Mouse (Mus musculus) mature B cell (primary cell): ENCODE results near the gene Col6a6.

Experiments used
- in situ Hi-C: fragments of 300-500 bp; cut with MboI; formaldehyde crosslinking; loops from 2 replicates; pipeline ENCODE4 v1.14.3; 2019

The Col6a6 gene

DNA sequence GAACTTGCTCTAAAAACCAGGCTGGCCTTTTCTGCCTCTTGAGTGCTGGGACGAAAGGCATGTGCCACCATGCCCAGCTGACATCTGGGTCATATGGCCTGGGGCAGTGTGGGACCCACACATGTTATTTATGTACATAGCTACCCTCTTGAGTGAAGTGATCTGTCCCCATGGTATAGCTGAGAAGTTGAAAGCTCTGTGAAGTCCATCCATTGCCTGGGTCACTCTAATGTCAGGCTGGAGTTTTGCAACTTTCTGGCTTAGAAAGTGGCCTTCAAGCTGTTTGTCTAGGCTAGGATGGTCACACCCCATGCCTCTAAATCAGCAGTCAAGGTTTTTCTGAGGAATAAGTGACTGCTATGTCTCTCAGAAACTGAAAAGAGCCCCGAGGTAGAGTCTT lies 155.9 kb downstream of the Col6a6 start:
- in situ Hi-C loops: no loop called here

DNA sequence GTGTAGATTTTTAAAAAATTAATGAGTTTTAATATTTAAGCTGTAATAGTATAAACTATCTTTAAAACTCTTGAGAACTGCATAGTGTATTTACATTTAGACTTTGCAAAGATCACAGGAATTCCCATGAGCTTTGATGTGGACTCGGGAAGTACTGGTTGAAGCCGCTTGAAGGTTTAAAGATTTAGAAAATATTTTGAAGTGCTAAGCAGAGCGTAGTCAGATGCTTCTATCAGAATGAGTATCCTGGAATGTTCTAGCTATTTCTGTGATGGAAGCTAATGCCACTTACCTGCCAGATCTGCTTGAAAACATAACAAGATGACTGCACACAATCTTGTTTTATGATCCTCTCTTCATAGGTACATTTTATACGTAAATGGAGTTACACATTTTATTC lies 157.0 kb downstream of the Col6a6 start:
- in situ Hi-C loops: no loop called here

DNA sequence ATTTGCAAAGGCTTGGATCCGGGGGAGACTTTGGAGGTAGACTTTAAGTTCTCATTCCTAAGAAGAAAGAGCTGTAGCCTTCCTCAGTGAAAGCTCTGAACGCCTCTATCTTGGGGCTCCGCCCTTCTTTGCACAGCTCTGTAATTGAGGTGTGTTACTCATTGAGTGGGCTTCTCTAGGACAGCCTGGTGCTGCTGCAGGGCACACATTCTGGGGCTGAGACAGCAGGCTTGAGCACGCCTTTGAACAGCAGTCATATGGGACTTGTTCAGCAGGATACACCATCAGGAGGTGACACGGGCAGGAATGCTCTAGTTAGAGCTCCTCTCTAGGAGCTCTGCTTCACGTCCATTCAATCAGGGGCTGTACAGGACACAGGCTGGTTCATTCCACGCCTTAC lies 162.7 kb downstream of the Col6a6 start:
- in situ Hi-C loops: no loop called here

DNA sequence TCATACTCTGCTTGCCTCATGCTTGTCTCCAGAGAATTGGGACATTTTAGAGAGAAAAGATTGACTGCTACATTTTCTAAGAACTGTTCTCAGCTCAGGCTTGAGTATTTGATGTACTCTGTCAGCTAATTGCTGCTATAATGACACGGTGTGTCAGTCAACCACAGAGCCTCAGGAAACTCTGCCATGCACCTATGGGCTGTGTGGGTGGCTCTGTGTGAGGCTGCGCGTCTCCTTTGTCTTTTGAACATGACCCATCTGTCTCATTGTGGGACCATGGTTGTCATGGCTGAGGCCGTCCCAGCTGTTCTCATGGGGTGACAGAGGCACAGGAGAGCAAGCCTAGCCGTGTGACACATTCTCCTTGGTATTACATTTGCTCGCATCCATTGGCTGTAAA lies 168.1 kb downstream of the Col6a6 start:
- in situ Hi-C loops: no loop called here

GRCm38 (mm10) chr9:105658216-105658615 lies 169.7 kb downstream of the Col6a6 start:
- in situ Hi-C loops: no loop called here

GRCm38 (mm10) chr9:105656189-105656588 lies 171.8 kb downstream of the Col6a6 start:
- in situ Hi-C loops: no loop called here

GRCm38 (mm10) chr9:105642460-105643371 lies 185.2 kb downstream of the Col6a6 start, which contains the start of gene Pik3r4:
Gene Pik3r4, plus strand, starts transcription at chr9:105642978.
- in situ Hi-C loops: loop anchor here (5.0 kb wide), 1 partner anchor 145 kb away; no protein-coding TSS in a partner anchor

GRCm38 (mm10) chr9:105641377-105641776 lies 186.6 kb downstream of the Col6a6 start:
- in situ Hi-C loops: loop anchor here (5.0 kb wide), 1 partner anchor 144 kb away; no protein-coding TSS in a partner anchor
